Mouse (Mus musculus): Measurements from ENCODE around the gene Gm12394. TPM values are rescaled to one million over a fixed set of nuclear protein-coding genes. Genes with fewer than 3 reads are reported as not detected.
"Not testable (repeated sequence)": the region's sequence is repeated elsewhere in the genome, so short reads cannot be mapped to it uniquely, and the experiment has no call there.

The Gm12394 gene
- polyA plus RNA-seq (2015; fragmentation: Nextera tagmentation; extraction: Ambion mirVana), result 0.05 TPM in 1 of 2 replicates, not detected in the other

DNA sequence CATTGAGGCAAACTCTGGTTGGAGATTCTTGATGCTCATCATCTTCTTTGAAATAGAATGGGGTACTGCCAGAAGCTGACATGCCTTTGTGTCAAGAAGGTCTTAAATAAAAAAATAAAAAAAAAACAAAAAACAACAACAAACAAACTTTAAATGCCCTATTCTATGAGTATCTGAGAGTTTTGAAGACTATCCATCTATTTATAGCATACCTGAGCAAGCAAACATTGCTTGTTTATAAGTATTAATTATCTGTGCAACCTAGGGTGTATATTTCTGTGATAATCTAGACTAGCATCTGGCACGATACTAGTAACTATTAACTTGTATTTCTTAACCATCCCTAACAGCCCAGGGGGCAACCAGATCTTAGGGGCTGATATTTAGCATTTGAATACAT lies at the start of gene Gm12394:
Gene Gm12394 (minus strand): TSS at position 101 of the 400 bp plus-strand sequence.
- H3K27ac ChIP-seq (ENCODE audit: low read depth); H3K27me3 ChIP-seq (ENCODE audit: insufficient read depth, low read length); ATAC-seq; H3K4me2 ChIP-seq (ENCODE audit: low read depth, low read length); H3K36me3 ChIP-seq (replicated peaks; ENCODE audit: insufficient read depth, low read length); H3K9ac ChIP-seq (replicated peaks); H3K4me1 ChIP-seq (ENCODE audit: insufficient read depth); DNase-seq; H3K4me3 ChIP-seq (ENCODE audit: low read depth, low read length); H3K9me3 ChIP-seq (ENCODE audit: low read length): not testable (repeated sequence)
- WGBS (ENCODE audit: insufficient replicate concordance), result 80% methylated on average over 1 of the region's 1 CpGs

DNA sequence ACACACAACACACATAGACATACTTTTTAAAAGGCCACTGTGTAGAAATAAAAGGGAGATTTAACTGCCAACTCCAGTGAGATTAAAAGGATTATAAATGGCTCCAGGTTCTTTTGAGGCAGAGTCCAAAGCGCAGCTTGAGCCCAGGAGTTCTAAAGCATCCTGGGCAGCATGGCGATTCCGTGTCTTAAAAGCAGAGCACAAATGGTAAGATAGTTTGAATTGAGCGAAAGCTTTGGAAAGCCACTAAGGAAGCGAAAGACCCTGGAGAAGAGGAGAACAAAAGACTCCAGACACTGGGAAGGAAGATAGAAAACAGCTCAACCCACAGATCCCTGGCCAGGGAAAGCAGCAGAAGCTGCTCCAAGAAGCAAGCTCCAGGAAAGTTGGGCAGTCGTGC lies 48.4 kb upstream of the Gm12394 start:
- no peak overlapping the region for H3K27ac ChIP-seq (ENCODE audit: low read depth)
- DNase-seq (no peak), ATAC-seq (no peak)
- H3K4me3 ChIP-seq (ENCODE audit: low read depth, low read length), result no peak overlapping the region
- TF ChIP-seq EP300 (IDR thresholded peaks at IDR 0.05; ENCODE audit: low read depth) (no peak), CTCF (IDR thresholded peaks at IDR 0.05; ENCODE audit: low read depth) (no peak)
- H3K4me1 ChIP-seq (ENCODE audit: insufficient read depth), result no peaks in the 10 kb centered on the region
- H3K36me3 ChIP-seq (replicated peaks; ENCODE audit: insufficient read depth, low read length), result no peaks in the 10 kb centered on the region
- WGBS (ENCODE audit: insufficient replicate concordance), result 78% methylated on average over 6 of the region's 6 CpGs
- H3K4me2 ChIP-seq (ENCODE audit: low read depth, low read length), result no peak overlapping the region
- H3K9ac ChIP-seq (replicated peaks), result no peak overlapping the region
- no peaks in the 10 kb centered on the region for H3K9me3 ChIP-seq (ENCODE audit: low read length)
- no peaks in the 10 kb centered on the region for H3K27me3 ChIP-seq (ENCODE audit: insufficient read depth, low read length)

DNA sequence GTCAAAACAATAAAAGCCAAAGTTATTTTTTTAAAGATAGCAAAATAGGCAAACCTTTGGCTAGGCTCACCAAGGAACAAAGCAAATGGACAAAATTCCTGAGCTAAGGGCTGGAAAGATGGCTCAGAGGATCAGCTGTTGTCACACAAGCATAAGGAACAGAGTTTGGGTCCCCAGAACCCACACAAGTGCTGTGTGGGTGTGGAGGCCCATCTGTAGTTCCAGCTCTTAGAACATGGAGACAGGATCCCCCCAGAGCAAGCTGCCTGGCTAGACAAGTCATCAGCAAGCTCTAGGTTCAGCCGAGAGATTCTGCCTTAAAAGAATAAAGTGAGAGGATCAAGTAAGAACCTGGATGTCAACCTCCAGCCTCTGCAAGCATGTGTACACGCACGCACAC lies 48.0 kb upstream of the Gm12394 start:
- Histone ChIP-seq H3K36me3 (replicated peaks; ENCODE audit: insufficient read depth, low read length) (no peaks in the 10 kb centered on the region), H3K9ac (replicated peaks) (no peak overlapping the region), H3K27ac (ENCODE audit: low read depth) (no peak overlapping the region), H3K4me3 (ENCODE audit: low read depth, low read length) (no peak overlapping the region), H3K27me3 (ENCODE audit: insufficient read depth, low read length) (no peaks in the 10 kb centered on the region), H3K9me3 (ENCODE audit: low read length) (no peaks in the 10 kb centered on the region), H3K4me1 (ENCODE audit: insufficient read depth) (no peaks in the 10 kb centered on the region), H3K4me2 (ENCODE audit: low read depth, low read length) (no peak overlapping the region)
- ATAC-seq, result no peak
- TF ChIP-seq EP300 (IDR thresholded peaks at IDR 0.05; ENCODE audit: low read depth), result no peak
- no peak for TF ChIP-seq CTCF (IDR thresholded peaks at IDR 0.05; ENCODE audit: low read depth)
- DNase-seq, result no peak
- WGBS (ENCODE audit: insufficient replicate concordance), result 79% methylated on average over 3 of the region's 3 CpGs

DNA sequence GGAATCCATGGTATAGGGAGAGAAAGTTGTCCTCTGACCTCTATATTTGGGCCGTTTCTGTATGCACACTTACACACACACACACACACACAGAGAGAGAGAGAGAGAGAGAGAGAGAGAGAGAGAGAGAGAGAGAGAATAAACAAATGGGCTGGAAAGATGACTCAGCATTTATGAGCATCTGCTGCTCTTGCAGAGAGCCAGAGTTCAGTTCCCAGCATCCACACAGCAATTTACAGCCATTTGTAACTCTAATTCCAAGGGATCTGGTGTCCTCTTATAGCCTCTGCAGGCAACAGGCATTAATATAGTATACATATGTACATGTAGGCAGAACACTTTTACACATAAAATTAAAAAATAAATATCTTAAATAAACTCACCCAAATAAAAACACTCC lies 47.4 kb upstream of the Gm12394 start:
- 46% methylated on average over 1 of the region's 1 CpGs for WGBS (ENCODE audit: insufficient replicate concordance)
- no peak for ATAC-seq
- Histone ChIP-seq H3K9ac (replicated peaks) (no peak overlapping the region), H3K4me1 (ENCODE audit: insufficient read depth) (no peaks in the 10 kb centered on the region), H3K9me3 (ENCODE audit: low read length) (no peaks in the 10 kb centered on the region), H3K4me2 (ENCODE audit: low read depth, low read length) (no peak overlapping the region), H3K36me3 (replicated peaks; ENCODE audit: insufficient read depth, low read length) (no peaks in the 10 kb centered on the region), H3K27me3 (ENCODE audit: insufficient read depth, low read length) (no peaks in the 10 kb centered on the region), H3K27ac (ENCODE audit: low read depth) (no peak overlapping the region), H3K4me3 (ENCODE audit: low read depth, low read length) (no peak overlapping the region)
- TF ChIP-seq CTCF (IDR thresholded peaks at IDR 0.05; ENCODE audit: low read depth), result no peak
- TF ChIP-seq EP300 (IDR thresholded peaks at IDR 0.05; ENCODE audit: low read depth), result no peak
- DNase-seq, result no peak

DNA sequence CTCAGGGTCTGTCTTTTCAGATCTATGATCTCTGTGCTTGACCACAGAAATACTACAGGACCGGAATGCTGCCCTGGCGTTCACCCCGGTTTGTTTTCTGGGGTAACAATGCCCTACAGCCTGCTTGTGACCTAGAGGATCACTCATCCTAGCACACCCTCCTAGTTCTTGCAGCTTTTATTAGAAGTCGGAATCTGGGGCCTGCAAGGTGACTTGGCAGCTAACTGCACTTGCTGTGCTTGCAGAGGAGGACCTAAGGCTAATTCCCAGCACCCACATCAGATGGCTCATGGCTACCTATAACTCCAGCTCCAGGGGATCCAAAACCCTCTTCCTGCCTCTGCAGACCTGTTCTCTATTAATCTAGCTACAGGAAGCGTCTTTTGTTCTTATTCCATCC lies 46.2 kb upstream of the Gm12394 start:
- 87% methylated on average over 5 of the region's 5 CpGs for WGBS (ENCODE audit: insufficient replicate concordance)

DNA sequence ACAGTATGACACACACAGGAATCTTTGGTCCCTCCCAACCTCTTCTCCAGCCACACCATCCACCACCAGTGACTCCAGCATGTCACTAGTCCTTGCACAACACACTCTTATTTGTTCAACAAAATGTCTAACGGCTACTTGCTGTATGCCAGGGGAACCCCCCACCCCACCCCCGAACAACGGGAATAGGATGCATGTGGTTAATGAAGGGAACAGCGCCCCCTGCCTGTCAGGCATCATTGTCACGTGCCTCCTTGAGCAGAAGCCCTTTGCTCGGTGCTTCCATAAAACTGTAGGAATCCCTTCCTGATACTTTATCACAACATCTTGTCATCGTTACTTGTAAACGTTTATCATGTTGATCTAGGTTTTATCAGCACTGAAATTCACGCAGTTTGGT lies 45.6 kb upstream of the Gm12394 start:
- Histone ChIP-seq H3K4me1 (ENCODE audit: insufficient read depth) (no peaks in the 10 kb centered on the region), H3K9me3 (ENCODE audit: low read length) (no peaks in the 10 kb centered on the region), H3K36me3 (replicated peaks; ENCODE audit: insufficient read depth, low read length) (no peaks in the 10 kb centered on the region), H3K9ac (replicated peaks) (no peak overlapping the region), H3K4me2 (ENCODE audit: low read depth, low read length) (no peak overlapping the region), H3K27ac (ENCODE audit: low read depth) (no peak overlapping the region), H3K27me3 (ENCODE audit: insufficient read depth, low read length) (no peaks in the 10 kb centered on the region), H3K4me3 (ENCODE audit: low read depth, low read length) (no peak overlapping the region)
- TF ChIP-seq CTCF (IDR thresholded peaks at IDR 0.05; ENCODE audit: low read depth) (peak; percentile 84), EP300 (IDR thresholded peaks at IDR 0.05; ENCODE audit: low read depth) (no peak)
- 40% methylated on average over 9 of the region's 9 CpGs for WGBS (ENCODE audit: insufficient replicate concordance)
- ATAC-seq, result no peak
- DNase-seq, result peak; percentile 73

More for the DNA sequence above, 46.2 kb upstream of the Gm12394 start:
- no peak overlapping the region for H3K27ac ChIP-seq (ENCODE audit: low read depth)
- H3K4me3 ChIP-seq (ENCODE audit: low read depth, low read length), result no peak overlapping the region
- no peaks in the 10 kb centered on the region for H3K9me3 ChIP-seq (ENCODE audit: low read length)
- no peaks in the 10 kb centered on the region for H3K36me3 ChIP-seq (replicated peaks; ENCODE audit: insufficient read depth, low read length)
- H3K4me1 ChIP-seq (ENCODE audit: insufficient read depth), result no peaks in the 10 kb centered on the region
- no peaks in the 10 kb centered on the region for H3K27me3 ChIP-seq (ENCODE audit: insufficient read depth, low read length)
- no peak overlapping the region for H3K9ac ChIP-seq (replicated peaks)
- H3K4me2 ChIP-seq (ENCODE audit: low read depth, low read length), result no peak overlapping the region
- no peak for DNase-seq
- no peak for ATAC-seq
- TF ChIP-seq EP300 (IDR thresholded peaks at IDR 0.05; ENCODE audit: low read depth) (no peak), CTCF (IDR thresholded peaks at IDR 0.05; ENCODE audit: low read depth) (no peak)

DNA sequence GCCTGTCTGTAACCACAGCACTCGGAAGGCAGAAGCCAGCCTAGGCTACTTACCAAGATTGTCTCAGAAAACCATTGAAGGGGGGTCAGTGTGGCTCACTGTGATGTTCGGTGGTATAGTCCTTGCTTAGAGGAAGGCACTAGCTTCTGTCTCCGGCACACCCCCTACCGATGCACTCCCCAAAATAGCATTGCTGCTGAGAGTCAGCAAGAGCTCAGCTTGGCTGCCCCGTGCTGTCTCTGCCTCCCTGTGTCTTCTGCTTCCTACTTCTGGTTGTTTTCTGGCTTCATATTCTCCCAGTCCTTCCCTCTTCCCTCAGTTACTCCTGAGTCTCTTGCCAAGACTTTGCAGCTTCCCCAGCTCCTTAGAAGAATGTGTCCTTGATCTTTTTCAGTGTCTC lies 44.3 kb upstream of the Gm12394 start:
- DNase-seq, result no peak
- Histone ChIP-seq H3K9me3 (ENCODE audit: low read length) (no peaks in the 10 kb centered on the region), H3K4me3 (ENCODE audit: low read depth, low read length) (no peak overlapping the region), H3K36me3 (replicated peaks; ENCODE audit: insufficient read depth, low read length) (no peaks in the 10 kb centered on the region), H3K4me1 (ENCODE audit: insufficient read depth) (no peaks in the 10 kb centered on the region), H3K27me3 (ENCODE audit: insufficient read depth, low read length) (no peaks in the 10 kb centered on the region), H3K4me2 (ENCODE audit: low read depth, low read length) (no peak overlapping the region), H3K9ac (replicated peaks) (no peak overlapping the region), H3K27ac (ENCODE audit: low read depth) (no peak overlapping the region)
- no peak for TF ChIP-seq EP300 (IDR thresholded peaks at IDR 0.05; ENCODE audit: low read depth)
- no peak for TF ChIP-seq CTCF (IDR thresholded peaks at IDR 0.05; ENCODE audit: low read depth)
- WGBS (ENCODE audit: insufficient replicate concordance), result 49% methylated on average over 5 of the region's 5 CpGs
- no peak for ATAC-seq
